Comparison of ENCODE assay signal across 11 mouse cellular contexts in the genomic region with DNA sequence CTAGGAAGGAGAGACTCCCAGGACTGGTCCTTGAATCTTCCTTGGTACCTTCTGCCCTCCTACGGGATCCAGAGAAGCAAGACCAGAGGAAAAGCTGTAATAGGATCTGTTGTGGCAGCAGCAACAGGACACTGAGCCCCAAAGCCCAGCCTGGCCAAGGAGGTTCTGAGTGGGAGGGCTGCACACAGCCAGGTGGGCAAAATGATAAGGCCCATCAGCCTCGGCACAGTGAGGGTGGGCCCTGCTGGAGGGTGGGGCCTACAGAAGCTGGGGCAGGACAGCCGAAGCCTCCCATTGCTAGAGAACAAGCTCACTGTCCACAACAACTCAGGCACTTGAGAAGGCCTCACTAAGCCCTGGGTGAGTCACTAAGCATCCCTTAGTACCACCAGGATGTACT. TPM values are rescaled to one million over a fixed set of nuclear protein-coding genes. Genes with fewer than 3 reads are reported as not detected.
A peak's percentile ranks its signal among the peaks of the same experiment; 100 is the strongest.
DNase-seq lines count a peak whose midpoint lies in the region; ATAC-seq and TF ChIP-seq lines count a peak whose summit lies in the region.
"Had no signal": no experiment of that assay in that cellular context is flagged by ENCODE, and none has a peak within 500 bp of the region (broad histone marks: within the 10 kb centered on the region; RNA-seq: fewer than 3 reads in every experiment).

No protein-coding gene starts in this region.

- H3K9me3 ChIP-seq in lung, embryonic 16.5 days (ENCODE audit: control insufficient read depth, low read length), result no peaks in the 10 kb centered on the region
- no peaks in the 10 kb centered on the region for H3K9me3 ChIP-seq in embryonic facial prominence, embryonic 12.5 days
- no peaks in the 10 kb centered on the region for H3K9me3 ChIP-seq in intestine, embryonic 16.5 days (ENCODE audit: control insufficient read depth, low read length)
- H3K9me3 ChIP-seq: forebrain, embryonic 13.5 days; limb, embryonic 15.5 days had no signal

- no peak for TF ChIP-seq CTCF in lung, adult 2 months (IDR thresholded peaks at IDR 0.05; ENCODE audit: insufficient read depth, low read length)

- DNase-seq in lung, adult 2 months, result no peak
- peak; percentile 73 to 81 for DNase-seq in spleen, postnatal 36 days (ENCODE audit: low spot score in 2 of 2)
- DNase-seq in cerebellum, postnatal 10 days, result no peak
- no peak for DNase-seq in layer of hippocampus, adult 18-20 months (ENCODE audit: low spot score in 2 of 2)
- DNase-seq: kidney, adult 11 months; thymus, postnatal 4 days had no signal

- no peak overlapping the region for H3K4me2 ChIP-seq in lung, embryonic 16.5 days (ENCODE audit: low read depth, low read length)
- 0 out of 2 replicates have a peak overlapping the region, but pooled peaks have one; percentile 81 for H3K4me2 ChIP-seq in embryonic facial prominence, embryonic 12.5 days (replicated peaks)
- no peak overlapping the region for H3K4me2 ChIP-seq in intestine, embryonic 16.5 days (ENCODE audit: low read depth, low read length)
- H3K4me2 ChIP-seq: limb, embryonic 15.5 days had no signal

- H3K4me1 ChIP-seq in lung, embryonic 16.5 days (replicated peaks; ENCODE audit: control insufficient read depth, insufficient read depth, low read length), result peaks cover 23% of the 10 kb centered on the region
- H3K4me1 ChIP-seq in lung, adult 2 months (ENCODE audit: control insufficient read depth, insufficient read depth, low read length), result peaks cover 5% of the 10 kb centered on the region
- H3K4me1 ChIP-seq in embryonic facial prominence, embryonic 12.5 days, result peaks cover 20% of the 10 kb centered on the region
- peaks cover 18% of the 10 kb centered on the region for H3K4me1 ChIP-seq in intestine, embryonic 16.5 days (ENCODE audit: control insufficient read depth, insufficient read depth, low read length)

- H3K27ac ChIP-seq in lung, embryonic 16.5 days (ENCODE audit: low read length), result no peak overlapping the region
- no peak overlapping the region for H3K27ac ChIP-seq in embryonic facial prominence, embryonic 12.5 days
- no peak overlapping the region for H3K27ac ChIP-seq in intestine, embryonic 16.5 days (ENCODE audit: low read length)
- H3K27ac ChIP-seq: forebrain, embryonic 13.5 days had no signal

- no peak for TF ChIP-seq POLR2A in lung, adult 2 months (IDR thresholded peaks at IDR 0.05; ENCODE audit: borderline replicate concordance, extremely low read depth, low read depth, low read length)

- no peak for ATAC-seq in lung, embryonic 16.5 days (ENCODE audit: low read depth)
- ATAC-seq in embryonic facial prominence, embryonic 12.5 days (ENCODE audit: insufficient number of reproducible peaks, insufficient read depth, low FRiP score, low TSS enrichment), result no peak
- 0 out of 2 replicates have a peak, but pooled peaks have one; percentile 13 for ATAC-seq in intestine, embryonic 16.5 days
- ATAC-seq: forebrain, embryonic 13.5 days had no signal

- H3K4me3 ChIP-seq in lung, embryonic 16.5 days (ENCODE audit: low read length), result no peak overlapping the region
- no peak overlapping the region for H3K4me3 ChIP-seq in lung, adult 2 months (replicated peaks; ENCODE audit: extremely low read depth, low read depth, low read length)
- no peak overlapping the region for H3K4me3 ChIP-seq in embryonic facial prominence, embryonic 12.5 days
- no peak overlapping the region for H3K4me3 ChIP-seq in intestine, embryonic 16.5 days (ENCODE audit: low read length)
- H3K4me3 ChIP-seq: forebrain, embryonic 13.5 days; limb, embryonic 15.5 days had no signal

- H3K36me3 ChIP-seq in lung, embryonic 16.5 days (ENCODE audit: control insufficient read depth, insufficient read depth, low read length), result peaks cover 13% of the 10 kb centered on the region
- peaks cover 39% of the 10 kb centered on the region for H3K36me3 ChIP-seq in embryonic facial prominence, embryonic 12.5 days
- peaks cover 11% of the 10 kb centered on the region for H3K36me3 ChIP-seq in intestine, embryonic 16.5 days (ENCODE audit: control insufficient read depth, insufficient read depth, low read length)

- 0 out of 2 replicates have a peak overlapping the region, but pooled peaks have one; percentile 93 for H3K9ac ChIP-seq in lung, embryonic 16.5 days (ENCODE audit: low read length)
- H3K9ac ChIP-seq in embryonic facial prominence, embryonic 12.5 days, result no peak overlapping the region
- peak overlapping the region; percentile 87 for H3K9ac ChIP-seq in intestine, embryonic 16.5 days (ENCODE audit: low read depth, low read length)
- H3K9ac ChIP-seq: forebrain, embryonic 13.5 days; limb, embryonic 15.5 days had no signal

- H3K27me3 ChIP-seq in lung, embryonic 16.5 days (ENCODE audit: control insufficient read depth, insufficient read depth, low read depth, low read length), result no peaks in the 10 kb centered on the region
- no peaks in the 10 kb centered on the region for H3K27me3 ChIP-seq in embryonic facial prominence, embryonic 12.5 days
- no peaks in the 10 kb centered on the region for H3K27me3 ChIP-seq in intestine, embryonic 16.5 days (replicated peaks; ENCODE audit: control insufficient read depth, insufficient read depth, low read length)
- H3K27me3 ChIP-seq: forebrain, embryonic 13.5 days; limb, embryonic 15.5 days had no signal

- 57% methylated on average over 3 of the region's 3 CpGs for WGBS in lung, embryonic 16.5 days
- WGBS in lung, adult 2 months, result 68% methylated on average over 3 of the region's 3 CpGs
- 74% methylated on average over 3 of the region's 3 CpGs for WGBS in embryonic facial prominence, embryonic 12.5 days
- WGBS in intestine, embryonic 16.5 days, result 68% methylated on average over 3 of the region's 3 CpGs

RNA-seq across cellular contexts. Expression of a gene that starts 1.9 kb away (rescaled TPM):
- 110 and 117 TPM in 2 replicates for polyA plus RNA-seq in lung, embryonic 16.5 days (2015; fragmentation: Nextera tagmentation; extraction: Ambion mirVana)
- 21.8 and 27.7 TPM in 2 replicates for polyA plus RNA-seq in lung, adult 2 months (2012; rRNA removed)
- polyA plus RNA-seq in embryonic facial prominence, embryonic 12.5 days (2016; fragmentation: Nextera tagmentation; extraction: Ambion mirVana), result 126 TPM in 2 replicates
- 134 and 155 TPM in 2 replicates for polyA plus RNA-seq in intestine, embryonic 16.5 days (2015; fragmentation: Nextera tagmentation; extraction: Ambion mirVana)
- 10 to 100 TPM; 18.9 to 21.2 TPM for total RNA-seq in layer of hippocampus, adult 18-20 months (2021)

RNA-seq across cellular contexts. Expression of a gene that starts 7.7 kb away (rescaled TPM):
- polyA plus RNA-seq in lung, embryonic 16.5 days (2015; fragmentation: Nextera tagmentation; extraction: Ambion mirVana), result 318 and 395 TPM in 2 replicates
- polyA plus RNA-seq in lung, adult 2 months (2012; rRNA removed), result 41.3 and 50.1 TPM in 2 replicates
- polyA plus RNA-seq in embryonic facial prominence, embryonic 12.5 days (2016; fragmentation: Nextera tagmentation; extraction: Ambion mirVana), result 399 and 416 TPM in 2 replicates
- 268 and 278 TPM in 2 replicates for polyA plus RNA-seq in intestine, embryonic 16.5 days (2015; fragmentation: Nextera tagmentation; extraction: Ambion mirVana)
- 10 to 100 TPM; 46.1 to 47.7 TPM for total RNA-seq in layer of hippocampus, adult 18-20 months (2021)

RNA-seq across cellular contexts. Expression of a gene that starts 16.4 kb away (rescaled TPM):
- 38.0 and 42.3 TPM in 2 replicates for polyA plus RNA-seq in lung, embryonic 16.5 days (2015; fragmentation: Nextera tagmentation; extraction: Ambion mirVana)
- polyA plus RNA-seq in lung, adult 2 months (2012; rRNA removed), result 50.0 and 58.7 TPM in 2 replicates
- 37.2 and 39.1 TPM in 2 replicates for polyA plus RNA-seq in embryonic facial prominence, embryonic 12.5 days (2016; fragmentation: Nextera tagmentation; extraction: Ambion mirVana)
- 39.3 and 42.7 TPM in 2 replicates for polyA plus RNA-seq in intestine, embryonic 16.5 days (2015; fragmentation: Nextera tagmentation; extraction: Ambion mirVana)
- total RNA-seq in layer of hippocampus, adult 18-20 months (2021), result 10 to 100 TPM; 14.7 to 15.7 TPM

RNA-seq across cellular contexts. Expression of a gene that starts 19.3 kb away (rescaled TPM):
- polyA plus RNA-seq in lung, embryonic 16.5 days (2015; fragmentation: Nextera tagmentation; extraction: Ambion mirVana), result 31.4 and 32.8 TPM in 2 replicates
- 21.6 and 30.2 TPM in 2 replicates for polyA plus RNA-seq in lung, adult 2 months (2012; rRNA removed)
- 28.3 and 32.4 TPM in 2 replicates for polyA plus RNA-seq in embryonic facial prominence, embryonic 12.5 days (2016; fragmentation: Nextera tagmentation; extraction: Ambion mirVana)
- 37.1 and 40.2 TPM in 2 replicates for polyA plus RNA-seq in intestine, embryonic 16.5 days (2015; fragmentation: Nextera tagmentation; extraction: Ambion mirVana)
- 10 to 100 TPM; 54.9 to 56.6 TPM for total RNA-seq in layer of hippocampus, adult 18-20 months (2021)

RNA-seq across cellular contexts. Expression of a gene that starts 22.1 kb away (rescaled TPM):
- 6.8 and 7.4 TPM in 2 replicates for polyA plus RNA-seq in lung, embryonic 16.5 days (2015; fragmentation: Nextera tagmentation; extraction: Ambion mirVana)
- 77.9 and 88.0 TPM in 2 replicates for polyA plus RNA-seq in lung, adult 2 months (2012; rRNA removed)
- 8.5 and 9.4 TPM in 2 replicates for polyA plus RNA-seq in embryonic facial prominence, embryonic 12.5 days (2016; fragmentation: Nextera tagmentation; extraction: Ambion mirVana)
- polyA plus RNA-seq in intestine, embryonic 16.5 days (2015; fragmentation: Nextera tagmentation; extraction: Ambion mirVana), result 15.3 and 16.5 TPM in 2 replicates
- 100 to 1,000 TPM; 197 to 228 TPM for total RNA-seq in layer of hippocampus, adult 18-20 months (2021)

Comparison
In these comparisons a context has a peak if more than half of its experiments do, and no peak if none do; other contexts are left out.
1. DNase-seq: peak in spleen, postnatal 36 days (2 of 2); none in lung, adult 2 months (single experiment), cerebellum, postnatal 10 days (0 of 2) and layer of hippocampus, adult 18-20 months (0 of 2).